Mouse (Mus musculus) heart, embryonic 15.5 days (tissue): Measurements from ENCODE around the gene Pafah1b3. TPM values are rescaled to one million over a fixed set of nuclear protein-coding genes. Genes with fewer than 3 reads are reported as not detected.
A peak's percentile ranks its signal among the peaks of the same experiment; 100 is the strongest.
"Not testable (repeated sequence)": the region's sequence is repeated elsewhere in the genome, so short reads cannot be mapped to it uniquely, and the experiment has no call there.

Source experiments
- ATAC-seq: fragments of 200-750 bp; cut with Nextera tagmentation; replicated peaks from 2 replicates; pipeline ENCODE4 v1.8.0; 2017; ENCODE audit warnings: low read depth, moderate TSS enrichment; ENCODE audit not compliant: insufficient number of reproducible peaks, insufficient read depth, low FRiP score
- H3K27ac ChIP-seq: fragments of 300-500 bp; sonication (generic); 2 replicates; pipeline ENCODE4 v1.5.1; 2015; ENCODE audit warnings: mild to moderate bottlenecking, inconsistent platforms
- H3K27me3 ChIP-seq: fragments of 300-500 bp; sonication (generic); 2 replicates; pipeline ENCODE4 v1.6.1; 2015; ENCODE audit warnings: inconsistent platforms
- H3K36me3 ChIP-seq: fragments of 300-500 bp; sonication (generic); 2 replicates; pipeline ENCODE4 v1.6.1; 2015; ENCODE audit warnings: mild to moderate bottlenecking, inconsistent platforms
- H3K4me1 ChIP-seq: fragments of 300-500 bp; sonication (generic); replicated peaks from 2 replicates; pipeline ENCODE4 v1.6.1; 2015; ENCODE audit warnings: inconsistent platforms
- H3K4me2 ChIP-seq: fragments of 300-500 bp; sonication (generic); 2 replicates; pipeline ENCODE4 v1.6.1; 2015; ENCODE audit warnings: inconsistent platforms, mild to moderate bottlenecking, moderate library complexity
- H3K4me3 ChIP-seq: fragments of 300-500 bp; sonication (generic); 2 replicates; pipeline ENCODE4 v1.5.1; 2015; ENCODE audit warnings: mild to moderate bottlenecking, inconsistent platforms
- H3K9ac ChIP-seq: fragments of 300-500 bp; sonication (generic); 2 replicates; pipeline ENCODE4 v1.6.1; 2015; ENCODE audit warnings: mild to moderate bottlenecking, inconsistent platforms
- H3K9me3 ChIP-seq: fragments of 300-500 bp; sonication (generic); replicated peaks from 2 replicates; pipeline ENCODE4 v1.6.1; 2016; ENCODE audit warnings: inconsistent platforms
- WGBS: fragments of 180-500 bp; shearing (Covaris S2); methylation state at CpG from one replicate; pipeline ENCODE4 v1.1.7; 2015; ENCODE audit warnings: mixed read lengths; 5-methylcytosine and 5-hydroxymethylcytosine counted together
- polyA plus RNA-seq: library from polyadenylated mRNA; unstranded; fragments of >200 nt; fragmentation: Nextera tagmentation; extraction: Ambion mirVana; gene quantifications from 2 replicates; pipeline ENCODE4 v1.2.1, GENCODE M21; 2015

Gene Pafah1b3
- 103 and 119 TPM in 2 replicates for polyA plus RNA-seq

DNA sequence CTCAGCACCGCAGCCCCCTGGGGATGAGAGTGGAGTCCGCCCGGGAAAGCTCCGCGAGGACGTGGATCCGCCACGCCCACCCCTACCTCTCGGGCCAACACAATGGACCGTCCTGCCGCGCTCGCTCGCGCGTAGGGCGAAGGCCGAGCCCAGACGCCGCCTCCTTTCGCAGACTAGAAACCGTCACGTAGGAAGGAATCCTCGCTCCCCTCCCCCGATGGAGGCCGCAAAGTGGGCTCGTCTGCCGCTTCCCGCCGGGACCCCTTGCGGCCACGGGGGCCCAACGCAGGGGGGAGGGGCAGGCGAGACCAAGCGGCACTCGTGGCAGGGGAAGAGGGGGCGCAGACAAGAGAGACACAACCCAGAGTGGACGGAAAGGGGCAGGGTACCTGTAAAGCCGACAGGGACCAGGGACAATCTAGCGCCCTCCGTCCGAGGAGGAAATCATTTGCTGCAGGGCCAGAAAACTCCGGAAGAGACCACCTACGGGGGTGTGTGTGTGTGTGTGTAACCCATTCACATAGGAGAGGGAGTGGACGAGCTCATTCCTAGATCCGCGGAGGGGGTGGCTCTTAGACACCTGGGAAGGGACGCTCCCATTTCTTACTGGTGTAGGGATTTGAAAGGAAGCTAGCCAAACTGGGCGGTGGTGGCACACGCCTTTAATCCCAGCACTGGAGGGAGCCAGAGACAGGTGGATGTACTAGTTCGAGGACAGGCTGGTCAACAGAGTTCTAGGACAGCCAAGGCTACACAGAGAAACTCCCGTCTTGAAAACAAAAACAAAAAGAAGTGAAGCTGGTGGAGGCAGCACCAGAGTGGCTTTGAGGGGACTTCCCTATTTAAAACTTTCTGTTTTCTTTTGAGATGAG is at the start of gene Pafah1b3:
Gene Pafah1b3 (minus strand): TSS at position 533 of the 872 bp plus-strand sequence.
- peak within 1 kb of the TSS; percentile 71 for H3K4me3 ChIP-seq
- H3K4me2 ChIP-seq, result peak within 1 kb of the TSS; percentile 91
- H3K27me3 ChIP-seq, result no peaks in the 10 kb centered on the region
- H3K36me3 ChIP-seq, result peaks cover 23% of the 10 kb centered on the region
- H3K9me3 ChIP-seq, result no peaks in the 10 kb centered on the region
- peak; percentile 87 for ATAC-seq
- H3K27ac ChIP-seq, result peak within 1 kb of the TSS; percentile 90
- peaks cover 25% of the 10 kb centered on the region for H3K4me1 ChIP-seq
- under 1% methylated on average over 51 of the region's 52 CpGs for WGBS
- H3K9ac ChIP-seq, result peak within 1 kb of the TSS; percentile 69

DNA sequence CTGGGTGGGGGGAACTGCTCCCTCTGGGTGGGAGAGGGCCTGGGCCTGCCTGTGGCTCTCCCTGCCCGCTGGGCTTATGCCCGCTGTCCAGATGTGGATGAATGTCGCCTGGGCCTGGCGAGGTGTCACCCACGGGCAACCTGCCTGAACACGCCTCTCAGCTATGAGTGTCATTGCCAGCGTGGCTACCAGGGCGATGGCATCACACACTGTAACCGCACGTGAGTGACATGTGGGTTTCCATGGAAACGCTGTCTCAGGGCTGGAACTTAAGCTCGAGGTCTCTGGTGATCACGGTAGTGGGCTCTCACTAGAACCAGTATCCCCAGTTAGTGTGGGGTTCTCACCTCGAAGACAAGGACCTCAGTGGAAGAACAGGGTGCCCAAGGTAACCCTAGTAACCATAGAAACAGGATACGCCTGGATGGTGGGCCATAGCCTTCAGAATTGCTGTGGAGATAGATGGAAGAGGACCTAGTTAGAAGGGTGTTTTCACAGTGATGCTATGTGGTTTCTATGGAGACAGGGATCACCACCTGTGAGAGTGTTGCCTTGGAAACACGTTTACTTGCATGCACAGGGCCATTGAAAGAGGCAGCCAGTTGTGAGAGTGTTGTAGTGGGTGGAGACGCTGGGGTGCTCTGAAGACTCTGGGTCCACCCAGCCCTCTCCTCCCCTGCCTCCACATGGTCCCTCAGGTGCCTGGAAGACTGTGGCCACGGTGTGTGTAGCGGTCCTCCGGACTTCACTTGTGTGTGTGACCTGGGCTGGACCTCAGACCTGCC is 43.4 kb upstream of the Pafah1b3 start:
- 82% methylated on average over 20 of the region's 20 CpGs for WGBS
- H3K4me1 ChIP-seq, result no peaks in the 10 kb centered on the region
- no peak overlapping the region for H3K4me3 ChIP-seq
- no peak overlapping the region for H3K27ac ChIP-seq
- peaks cover 7% of the 10 kb centered on the region; the same call in 1 of the 2 replicates for H3K36me3 ChIP-seq
- H3K9me3 ChIP-seq, result no peaks in the 10 kb centered on the region
- no peaks in the 10 kb centered on the region for H3K27me3 ChIP-seq
- H3K4me2 ChIP-seq, result no peak overlapping the region
- H3K9ac ChIP-seq, result no peak overlapping the region
- ATAC-seq, result no peak

- Histone ChIP-seq H3K4me1 (no peaks in the 10 kb centered on the region), H3K27me3 (no peaks in the 10 kb centered on the region), H3K9ac (no peak overlapping the region), H3K27ac (no peak overlapping the region), H3K4me3 (no peak overlapping the region), H3K36me3 (peaks cover 11% of the 10 kb centered on the region; the same call in 1 of the 2 replicates), H3K9me3 (no peaks in the 10 kb centered on the region), H3K4me2 (no peak overlapping the region)
- WGBS, result 80% methylated on average over 9 of the region's 9 CpGs
- ATAC-seq, result no peak
Measured at GRCm38 (mm10) chr7:25339329-25339728, 41.5 kb upstream of the Pafah1b3 start.

- WGBS, result 79% methylated on average over 12 of the region's 12 CpGs
- ATAC-seq, result no peak
- no peaks in the 10 kb centered on the region for H3K4me1 ChIP-seq
- H3K27ac ChIP-seq, result no peak overlapping the region
- peaks cover 18% of the 10 kb centered on the region for H3K36me3 ChIP-seq
- H3K4me3 ChIP-seq, result no peak overlapping the region
- no peaks in the 10 kb centered on the region for H3K9me3 ChIP-seq
- no peak overlapping the region for H3K4me2 ChIP-seq
- H3K27me3 ChIP-seq, result no peaks in the 10 kb centered on the region
- H3K9ac ChIP-seq, result no peak overlapping the region
Measured at GRCm38 (mm10) chr7:25334472-25334871, 36.7 kb upstream of the Pafah1b3 start.

DNA sequence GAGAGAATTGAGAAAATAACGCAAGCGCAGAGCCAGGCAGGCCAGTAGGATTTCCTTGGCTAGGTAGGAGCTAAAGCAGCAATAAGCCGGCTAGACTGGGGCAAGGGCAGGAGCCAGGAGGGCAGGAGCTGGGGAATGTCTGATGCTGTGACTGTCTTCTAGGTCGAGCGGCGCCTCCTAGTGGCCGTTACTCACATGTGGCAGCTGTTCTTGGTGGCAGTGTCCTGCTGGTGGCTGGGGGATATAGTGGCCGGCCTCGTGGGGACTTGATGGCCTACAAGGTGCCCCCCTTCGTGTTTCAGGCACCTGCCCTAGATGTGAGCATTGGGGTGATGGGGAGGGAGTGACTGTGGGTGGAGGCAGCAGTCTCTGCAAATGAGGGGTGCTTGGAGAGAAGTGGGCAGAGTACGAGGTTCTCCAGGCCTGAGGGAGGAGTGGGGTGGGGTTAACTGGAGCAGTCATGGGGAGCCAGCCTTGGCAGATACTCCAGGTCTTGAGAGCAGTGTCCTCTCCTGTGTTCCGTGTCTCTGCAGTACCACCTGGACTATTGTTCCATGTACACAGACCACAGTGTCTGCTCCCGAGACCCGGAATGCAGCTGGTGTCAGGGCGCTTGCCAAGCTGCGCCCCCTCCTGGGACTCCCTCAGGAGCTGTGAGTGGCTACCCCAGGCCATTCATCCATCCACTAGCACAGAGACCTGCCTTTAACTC is 36.0 kb upstream of the Pafah1b3 start:
- WGBS, result 42% methylated on average over 16 of the region's 16 CpGs
- H3K27ac ChIP-seq, result no peak overlapping the region
- H3K4me2 ChIP-seq, result no peak overlapping the region
- peak; percentile 51; the same call in 1 of the 2 replicates for ATAC-seq
- H3K4me1 ChIP-seq, result no peaks in the 10 kb centered on the region
- H3K9me3 ChIP-seq, result no peaks in the 10 kb centered on the region
- no peaks in the 10 kb centered on the region for H3K27me3 ChIP-seq
- peaks cover 18% of the 10 kb centered on the region for H3K36me3 ChIP-seq
- no peak overlapping the region for H3K4me3 ChIP-seq
- no peak overlapping the region for H3K9ac ChIP-seq

- Histone ChIP-seq H3K4me1 (peaks cover 12% of the 10 kb centered on the region), H3K36me3 (peaks cover 7% of the 10 kb centered on the region; the same call in 1 of the 2 replicates), H3K9me3 (no peaks in the 10 kb centered on the region), H3K9ac (no peak overlapping the region), H3K4me2 (no peak overlapping the region), H3K27me3 (no peaks in the 10 kb centered on the region), H3K27ac (no peak overlapping the region), H3K4me3 (no peak overlapping the region)
- 74% methylated on average over 8 of the region's 8 CpGs for WGBS
- ATAC-seq, result no peak
Measured at GRCm38 (mm10) chr7:25326233-25326632, 28.4 kb upstream of the Pafah1b3 start.

GRCm38 (mm10) chr7:25325431-25325830 is 27.6 kb upstream of the Pafah1b3 start:
- not testable (repeated sequence) for H3K27me3 ChIP-seq, ATAC-seq, H3K9me3 ChIP-seq, H3K4me3 ChIP-seq, H3K9ac ChIP-seq, H3K27ac ChIP-seq, H3K4me2 ChIP-seq, H3K36me3 ChIP-seq
- 91% methylated on average over 6 of the region's 6 CpGs for WGBS
- peaks cover 14% of the 10 kb centered on the region for H3K4me1 ChIP-seq

DNA sequence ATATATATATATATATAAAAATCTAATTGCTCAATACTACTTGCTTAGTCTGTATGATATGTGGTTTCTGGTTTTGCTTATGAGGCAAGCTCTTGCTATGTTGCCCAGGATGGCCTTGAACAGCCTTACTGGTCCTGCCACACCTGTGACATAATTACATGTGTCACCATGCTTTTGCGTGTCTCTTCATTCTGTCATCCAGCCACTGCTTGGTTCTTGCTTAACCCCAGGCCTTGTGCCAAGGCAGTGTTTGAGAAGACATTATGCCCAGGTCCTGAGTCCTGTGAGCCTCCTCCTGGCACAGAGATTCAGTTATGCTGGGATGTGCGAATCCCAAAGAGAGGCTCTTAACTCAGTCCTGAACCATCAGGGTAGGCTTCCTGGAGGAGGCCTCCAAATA is 25.4 kb upstream of the Pafah1b3 start:
- Histone ChIP-seq H3K36me3 (no peaks in the 10 kb centered on the region), H3K9me3 (no peaks in the 10 kb centered on the region), H3K9ac (no peak overlapping the region), H3K27ac (no peak overlapping the region), H3K27me3 (no peaks in the 10 kb centered on the region), H3K4me1 (peaks cover 14% of the 10 kb centered on the region), H3K4me3 (no peak overlapping the region), H3K4me2 (no peak overlapping the region)
- ATAC-seq, result no peak
- WGBS, result 76% methylated on average over 2 of the region's 2 CpGs

DNA sequence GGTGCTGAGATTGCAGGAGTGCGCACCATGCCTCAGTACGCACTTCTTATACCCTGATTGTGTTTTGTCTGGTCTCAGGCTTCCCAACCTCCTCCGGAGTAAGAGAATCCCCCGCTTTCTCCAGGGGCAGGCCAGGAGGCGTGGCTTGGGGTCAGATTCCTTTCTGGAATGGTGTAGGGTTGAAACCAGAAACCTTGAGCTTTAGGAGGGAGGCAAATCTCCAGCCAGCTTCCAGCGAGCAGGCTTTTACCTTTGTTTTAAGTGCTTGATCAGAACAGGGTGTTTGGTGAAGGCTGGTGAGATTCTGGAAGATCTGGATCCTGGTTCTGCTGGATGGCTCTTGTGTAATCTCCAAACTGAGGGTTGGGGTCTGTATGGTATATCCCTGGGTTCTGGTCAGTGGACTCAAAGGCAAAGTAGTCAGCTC is 24.3 kb upstream of the Pafah1b3 start:
- H3K4me2 ChIP-seq, result peak overlapping the region; percentile 47
- H3K9me3 ChIP-seq, result no peaks in the 10 kb centered on the region
- no peak overlapping the region for H3K9ac ChIP-seq
- WGBS, result 11% methylated on average over 6 of the region's 6 CpGs
- peaks cover 23% of the 10 kb centered on the region for H3K4me1 ChIP-seq
- no peaks in the 10 kb centered on the region for H3K27me3 ChIP-seq
- peak; percentile 62 for ATAC-seq
- H3K27ac ChIP-seq, result peak overlapping the region; percentile 77
- peak overlapping the region; percentile 15; the same call in 1 of the 2 replicates for H3K4me3 ChIP-seq
- H3K36me3 ChIP-seq, result no peaks in the 10 kb centered on the region

- Histone ChIP-seq H3K4me2 (peak overlapping the region; percentile 91), H3K27ac (peak overlapping the region; percentile 82), H3K4me1 (peaks cover 41% of the 10 kb centered on the region), H3K9ac (peak overlapping the region; percentile 67), H3K27me3 (peaks cover 36% of the 10 kb centered on the region), H3K9me3 (no peaks in the 10 kb centered on the region), H3K36me3 (no peaks in the 10 kb centered on the region), H3K4me3 (peak overlapping the region; percentile 68)
- ATAC-seq, result no peak
- 15% methylated on average over 21 of the region's 21 CpGs for WGBS
Measured at GRCm38 (mm10) chr7:25317446-25317999, 19.7 kb upstream of the Pafah1b3 start.
